Mouse (Mus musculus) kidney, postnatal 10 days (tissue): Measurements from ENCODE around the gene Arl6ip4.

Source experiments
- DNase-seq: peaks from one replicate; pipeline ENCODE4 v3.0.0; 2021; ENCODE audit warnings: mixed read lengths

The Arl6ip4 gene

DNA sequence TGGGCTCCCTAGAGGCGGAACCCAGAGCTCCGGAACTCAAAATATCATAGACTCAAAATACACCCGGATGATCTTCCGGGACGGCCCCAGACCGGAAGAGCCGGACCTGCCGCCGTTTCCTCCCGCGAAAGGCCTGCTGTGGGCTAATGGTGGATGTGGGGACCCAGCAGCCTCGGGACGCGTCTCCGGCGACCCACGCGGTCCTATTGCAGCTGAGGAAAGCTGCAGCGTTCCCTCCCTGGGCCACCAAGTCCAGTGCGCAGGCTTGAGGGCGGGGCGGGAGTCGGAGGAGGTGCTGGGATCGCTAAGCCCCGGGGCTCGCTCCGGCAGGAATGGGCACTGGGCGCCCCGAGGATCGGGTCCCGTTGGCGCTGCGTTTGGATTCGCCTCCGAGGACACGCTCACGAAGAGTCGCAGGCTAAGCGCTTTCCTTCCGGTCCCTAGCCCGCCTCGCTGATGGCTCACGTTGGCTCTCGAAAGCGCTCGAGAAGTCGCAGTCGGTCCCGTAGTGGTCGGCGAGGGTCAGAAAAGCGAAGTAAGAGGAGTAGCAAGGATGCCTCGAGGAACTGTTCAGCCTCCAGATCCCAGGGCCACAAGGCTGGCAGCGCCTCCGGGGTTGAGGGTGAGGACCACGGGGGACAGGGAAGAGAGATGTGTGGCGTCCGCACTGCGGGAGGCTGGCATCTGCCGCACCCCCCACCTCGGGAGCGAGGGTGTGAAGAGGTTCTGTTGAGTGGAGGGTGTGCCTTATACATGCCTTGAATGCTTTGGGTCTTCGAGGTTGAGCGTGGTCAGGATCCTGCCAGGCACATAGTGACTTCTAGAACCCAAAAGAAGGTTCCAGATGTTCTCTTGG is at the start of gene Arl6ip4:
TSS of gene Arl6ip4 (plus strand) at position 100 of the 856 bp plus-strand sequence.
- peak; percentile 88 for DNase-seq

DNA sequence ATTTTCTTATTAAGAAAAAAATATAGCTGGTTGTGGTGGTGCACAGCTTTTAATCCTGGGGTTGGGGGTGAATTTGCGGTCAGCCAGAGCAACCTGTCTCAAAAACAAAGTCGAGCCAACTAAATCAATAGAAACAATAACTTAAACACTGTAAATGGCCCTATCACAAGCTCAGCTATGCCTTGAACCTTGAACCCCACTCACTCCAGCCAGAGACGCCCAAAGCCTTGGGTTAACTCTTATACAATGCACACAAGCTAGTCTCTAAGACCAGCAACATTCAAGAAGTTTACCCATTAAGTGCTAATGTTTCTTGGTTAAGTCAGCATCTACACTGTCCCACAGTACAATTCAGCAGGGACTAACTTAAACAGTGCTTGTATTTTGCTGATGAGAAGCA is 46.2 kb upstream of the Arl6ip4 start:
- no peak for DNase-seq

DNA sequence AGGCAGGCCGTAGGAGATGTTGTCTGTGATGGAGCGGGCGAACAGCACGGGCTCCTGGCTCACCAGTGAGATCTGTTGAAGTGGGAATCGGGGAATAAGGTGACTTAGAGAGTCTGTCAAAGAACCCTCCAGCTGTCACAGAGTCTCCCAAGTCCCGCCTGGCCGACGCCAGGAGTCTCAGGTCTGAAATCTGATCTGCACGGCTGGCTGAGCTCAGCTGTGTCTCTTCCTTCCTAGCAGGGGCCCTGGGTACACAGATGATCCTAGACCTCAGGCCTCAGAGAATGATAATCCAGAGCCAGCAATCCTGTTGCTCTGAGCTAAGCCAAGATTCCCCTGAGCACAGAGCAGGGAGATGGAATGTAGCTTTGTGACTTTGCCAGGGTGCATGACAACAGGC is 42.2 kb upstream of the Arl6ip4 start:
- no peak for DNase-seq

DNA sequence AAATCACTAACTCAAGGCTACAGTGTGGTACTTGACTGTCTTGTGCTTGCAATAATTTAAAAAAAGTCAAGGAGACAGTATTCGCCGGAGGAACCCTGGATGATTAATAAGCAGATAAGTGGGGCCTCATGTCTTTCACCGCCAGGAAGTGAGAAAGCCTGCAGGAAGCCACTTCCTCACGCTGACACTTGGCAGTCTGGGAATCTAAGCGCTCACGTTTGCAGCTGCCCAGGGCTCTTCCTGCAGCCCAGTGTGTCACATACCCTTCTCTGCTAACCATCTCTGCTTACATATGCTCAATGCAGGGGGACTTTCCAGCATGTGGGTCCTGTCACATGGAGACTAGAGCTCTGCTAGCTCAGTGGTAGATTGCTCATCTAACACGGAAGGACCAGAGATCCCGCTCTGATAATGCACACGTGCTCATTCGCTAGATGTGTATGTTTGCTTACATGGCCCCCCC is 41.0 kb upstream of the Arl6ip4 start:
- DNase-seq = no peak

DNA sequence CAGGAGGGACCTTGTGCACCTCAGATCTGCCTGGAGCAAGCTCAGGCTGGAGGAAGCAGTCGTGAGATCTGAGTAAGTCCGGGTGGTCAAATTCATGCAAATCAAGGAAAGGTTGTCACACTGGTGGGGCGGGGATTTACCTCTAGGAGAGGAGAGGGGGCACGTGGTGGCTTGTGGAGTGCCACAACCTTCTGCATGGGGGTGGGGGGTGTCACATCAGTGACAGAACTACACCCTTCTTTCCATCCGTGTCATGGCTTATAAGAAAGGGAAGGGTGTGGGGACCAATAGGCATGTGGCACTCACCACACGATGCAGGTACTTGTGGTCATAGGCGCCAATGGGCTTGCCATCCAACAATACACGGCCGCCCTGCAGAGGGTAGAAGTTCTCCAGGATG is 40.2 kb upstream of the Arl6ip4 start:
- DNase-seq = no peak

DNA sequence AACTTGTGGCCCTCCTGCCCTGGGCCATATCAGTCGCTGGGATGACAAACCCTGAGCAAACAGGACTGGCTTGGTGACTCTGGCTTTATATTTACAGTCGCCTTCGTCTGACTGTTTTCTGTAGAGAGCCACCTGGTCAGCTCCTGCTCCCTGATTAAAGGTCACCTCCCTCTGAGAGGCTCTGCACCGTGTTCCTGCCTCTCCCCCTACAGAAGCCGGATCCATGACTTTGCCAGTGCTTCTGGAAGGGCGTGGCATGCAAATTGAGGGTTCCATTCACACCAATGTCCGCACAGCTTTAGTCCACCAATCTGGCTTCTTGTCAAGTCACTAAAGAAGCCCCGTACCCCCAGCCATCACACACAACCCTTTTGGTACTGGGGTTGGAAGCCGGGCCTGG is 39.3 kb upstream of the Arl6ip4 start:
- DNase-seq = no peak

DNA sequence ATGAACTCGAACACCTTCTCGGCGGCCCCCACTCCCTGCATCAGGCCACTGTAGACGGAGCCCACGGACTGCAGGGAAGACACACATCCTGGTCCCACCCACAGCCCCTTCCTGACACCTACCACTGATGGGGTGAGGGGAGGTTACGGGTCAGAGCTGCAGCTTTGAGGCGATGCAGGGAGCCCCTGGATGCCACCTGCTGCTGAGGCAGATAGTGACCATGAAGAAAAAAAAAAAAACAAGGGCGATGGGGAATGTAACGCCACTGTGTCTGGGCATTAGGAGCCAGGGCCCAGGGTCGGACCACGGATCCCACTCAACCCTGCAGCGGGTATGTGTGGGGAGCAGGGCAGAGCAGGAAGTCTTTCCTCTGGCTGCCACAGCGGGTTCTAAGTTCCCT is 38.6 kb upstream of the Arl6ip4 start:
- no peak for DNase-seq

DNA sequence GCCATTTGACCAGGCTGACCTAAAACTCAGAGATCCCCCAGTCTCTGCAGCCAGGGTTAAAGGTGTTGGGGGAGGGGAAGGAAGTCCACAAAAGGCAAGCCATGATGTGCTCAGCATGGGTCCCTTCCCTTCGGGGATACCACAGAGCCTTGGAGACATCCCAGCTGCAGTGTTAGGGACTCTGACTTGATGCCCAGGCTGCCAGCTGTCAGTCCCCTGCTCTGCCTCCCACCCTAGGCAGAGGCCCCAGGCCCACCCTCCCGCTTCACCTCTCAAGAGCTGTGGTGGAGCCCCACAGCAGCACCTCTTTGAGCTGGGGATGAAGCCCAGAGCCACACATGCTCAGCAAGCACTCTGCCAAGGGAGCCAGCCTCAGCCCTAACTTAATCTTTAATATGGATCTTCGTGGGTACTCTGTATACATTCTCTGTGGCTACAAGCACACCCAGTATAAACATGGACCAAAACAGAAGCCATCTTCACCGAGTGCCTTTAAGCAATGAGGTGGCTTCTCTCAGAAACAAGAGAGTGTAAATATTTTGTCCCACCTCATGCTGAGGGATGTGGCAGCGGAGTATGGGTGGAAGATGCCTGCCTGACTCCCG is 37.9 kb upstream of the Arl6ip4 start:
- DNase-seq = no peak

DNA sequence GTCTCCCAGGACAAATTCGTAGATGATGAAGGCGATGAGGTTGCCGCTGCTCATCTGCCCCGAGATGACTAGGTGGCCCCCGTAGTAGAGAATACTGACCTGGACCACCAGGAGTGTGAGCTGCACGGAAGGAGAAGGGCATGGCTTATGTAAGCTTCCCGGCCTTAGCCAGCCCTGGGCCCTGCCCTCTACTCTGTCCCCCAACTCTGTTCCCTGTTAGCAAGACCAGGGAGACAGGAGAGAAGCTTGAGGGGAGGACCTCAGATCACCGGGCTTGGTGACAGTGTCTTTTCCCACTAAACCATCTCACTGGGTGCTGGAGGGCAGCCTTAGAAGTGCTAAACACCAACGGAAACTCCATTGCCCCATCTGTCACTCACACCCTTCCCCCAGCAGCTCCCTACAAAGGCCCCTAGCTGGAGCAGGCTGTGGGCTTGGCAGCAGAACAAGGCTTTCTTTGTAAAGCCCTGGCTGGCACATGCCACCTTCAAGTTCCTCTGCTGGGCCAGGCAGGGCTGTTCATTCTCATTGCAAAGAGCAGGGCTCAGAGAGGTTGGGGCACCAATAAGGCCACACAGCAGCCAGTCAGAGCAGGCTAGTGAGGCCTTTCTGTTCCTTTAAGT is 37.0 kb upstream of the Arl6ip4 start:
- no peak for DNase-seq

DNA sequence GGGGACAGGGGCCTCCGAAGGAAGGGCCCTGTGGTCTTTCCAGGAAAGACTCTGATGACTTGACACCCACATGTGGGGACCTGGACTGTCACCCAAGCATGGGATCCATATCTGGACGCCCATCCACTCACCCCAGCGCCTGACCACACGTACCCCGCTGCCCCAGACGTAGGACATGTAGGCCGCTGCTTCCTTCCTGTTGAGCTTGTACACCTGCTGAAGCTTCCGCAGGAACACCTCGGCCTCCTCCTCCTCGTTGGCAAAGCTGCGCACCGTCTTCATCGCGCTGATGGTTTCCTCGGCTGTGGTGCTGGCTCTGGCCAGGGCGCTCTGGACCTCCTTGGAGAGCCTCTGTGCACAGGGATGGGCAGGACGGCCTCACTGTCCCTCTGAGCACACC is 36.0 kb upstream of the Arl6ip4 start:
- no peak for DNase-seq

DNA sequence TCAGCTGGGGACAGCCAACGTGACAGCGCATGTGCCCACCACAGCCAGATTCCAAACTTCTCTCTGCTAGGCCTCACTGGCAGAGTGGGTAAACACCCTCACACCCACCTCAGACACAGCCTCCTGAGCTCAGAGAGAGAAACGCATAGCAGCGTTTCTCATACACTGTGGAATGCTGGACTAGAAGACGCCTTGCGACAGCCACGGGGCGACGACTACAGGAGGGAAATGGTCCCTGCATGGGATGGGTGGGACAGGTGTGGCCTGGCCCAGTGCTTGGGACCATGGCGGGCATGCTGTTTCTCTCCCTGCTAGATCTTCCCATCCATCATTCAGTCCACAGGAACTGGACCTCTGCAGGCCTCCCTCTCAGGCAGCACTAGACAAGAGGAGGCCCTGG is 33.4 kb upstream of the Arl6ip4 start:
- DNase-seq = no peak

DNA sequence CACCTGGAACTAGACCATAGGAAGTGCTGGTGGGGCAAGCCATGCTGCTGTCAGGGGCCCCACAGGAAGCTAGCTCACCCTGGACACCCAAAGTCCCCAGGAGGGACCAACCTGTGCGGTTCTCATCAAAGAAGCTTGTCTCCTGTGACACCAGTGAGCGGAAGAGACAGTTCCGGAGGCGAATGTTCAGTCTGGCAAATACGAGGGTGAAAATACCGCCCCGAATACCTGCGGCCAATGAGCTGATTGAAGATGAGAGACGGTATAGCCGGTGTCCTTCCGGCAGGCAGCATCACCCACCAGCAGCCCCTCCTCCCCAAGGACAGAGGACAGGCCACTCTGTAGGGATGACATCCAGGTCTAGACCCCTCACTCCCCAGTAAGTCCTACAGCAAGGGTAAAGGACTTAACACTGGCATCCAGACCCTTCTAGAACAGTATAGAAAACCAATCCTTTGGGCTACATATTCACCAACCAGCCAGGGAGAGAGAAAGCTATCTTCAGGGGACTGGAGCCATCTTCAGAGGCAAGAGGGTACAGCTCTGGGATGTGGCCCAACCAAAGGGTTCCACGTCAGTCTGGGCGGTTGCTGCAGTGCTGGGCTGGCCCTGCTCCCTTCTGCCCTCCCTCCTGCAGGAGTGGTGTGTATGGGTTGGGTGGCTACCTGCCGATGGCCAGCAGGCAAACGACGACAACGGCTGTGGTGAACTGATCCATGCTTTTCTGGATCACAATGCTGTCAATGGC is 32.8 kb upstream of the Arl6ip4 start:
- no peak for DNase-seq

DNA sequence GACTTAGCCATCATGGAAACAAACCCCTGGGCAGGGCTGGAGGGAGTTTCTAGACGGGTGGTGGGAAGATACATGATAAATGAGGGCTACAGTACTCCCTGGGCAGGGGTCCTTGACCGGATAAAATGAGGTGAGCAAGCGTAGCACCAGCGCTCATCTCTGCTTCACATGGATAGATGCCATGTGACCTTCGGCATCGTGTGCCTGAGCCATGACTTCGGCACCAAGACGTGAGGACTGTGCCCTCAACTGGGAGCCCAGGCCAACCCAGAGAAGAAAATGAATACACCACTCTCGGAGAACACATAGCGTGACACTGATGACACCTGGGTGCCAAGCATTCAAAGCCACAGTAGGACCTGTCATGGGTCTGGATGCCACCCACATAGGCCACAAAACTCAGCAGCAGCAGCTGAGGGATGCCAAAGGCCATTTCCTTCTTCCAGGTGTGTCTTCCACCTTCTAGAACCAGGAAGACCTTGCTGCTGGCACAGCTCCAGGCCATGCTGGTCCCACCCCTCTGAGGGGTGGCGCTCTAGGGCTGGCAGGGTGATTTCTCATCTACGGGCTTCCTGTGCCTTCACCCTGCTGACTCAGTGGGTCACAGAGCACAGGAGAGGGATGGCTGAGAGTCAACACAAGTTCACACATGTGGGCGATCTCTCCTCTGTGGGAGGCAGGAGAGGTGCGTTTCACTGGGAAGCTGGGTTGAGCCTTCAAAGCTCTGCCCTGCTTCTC is 31.9 kb upstream of the Arl6ip4 start:
- peak; percentile 61 for DNase-seq

DNA sequence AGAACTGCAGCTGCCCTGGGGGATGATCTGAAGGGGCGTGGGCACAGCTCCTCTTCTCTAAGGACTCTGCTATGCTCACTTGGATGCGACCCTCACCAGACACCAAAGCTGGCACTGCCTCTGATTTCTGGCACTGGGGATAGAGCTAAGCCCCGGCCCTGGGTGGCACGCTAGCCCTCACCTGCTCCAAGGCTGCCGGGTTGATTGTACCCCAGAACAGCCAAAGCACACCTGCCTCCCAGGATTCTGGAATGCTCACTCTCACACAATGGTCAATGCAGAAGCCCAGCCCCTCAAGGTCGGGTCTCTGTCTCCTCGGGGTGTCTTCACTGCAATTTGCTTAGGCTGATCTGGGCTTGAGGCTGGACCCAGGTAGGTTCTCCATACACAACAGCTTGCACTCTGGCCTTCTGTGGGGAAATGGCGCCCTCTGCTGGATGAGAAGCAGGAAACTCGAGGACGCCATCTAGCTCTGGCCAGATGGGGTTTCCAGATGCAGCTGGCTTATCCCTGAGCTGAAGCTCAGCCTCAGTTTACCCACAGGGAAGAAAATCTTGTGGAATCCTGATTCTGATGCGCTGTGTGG is 31.2 kb upstream of the Arl6ip4 start:
- DNase-seq = peak; percentile 91

DNA sequence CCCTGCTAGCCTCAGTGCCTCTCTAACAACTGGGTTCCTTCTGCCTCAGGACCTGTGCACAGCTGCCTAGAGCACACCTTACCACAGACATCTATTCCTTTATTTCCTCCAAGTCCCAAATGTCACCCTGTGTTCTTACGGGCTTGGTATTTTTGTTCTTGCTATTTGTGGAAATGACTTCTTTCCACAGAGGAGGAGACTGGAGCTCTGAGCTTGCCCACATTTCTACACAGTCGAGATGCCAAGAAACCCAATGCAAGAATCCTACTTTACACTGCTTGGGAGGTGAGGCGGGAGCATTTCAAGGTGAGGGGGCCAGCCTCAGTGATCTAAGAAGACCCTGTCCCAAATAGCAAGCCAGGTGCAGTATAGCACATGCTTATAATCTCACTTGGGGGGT is 30.4 kb upstream of the Arl6ip4 start:
- no peak for DNase-seq

DNA sequence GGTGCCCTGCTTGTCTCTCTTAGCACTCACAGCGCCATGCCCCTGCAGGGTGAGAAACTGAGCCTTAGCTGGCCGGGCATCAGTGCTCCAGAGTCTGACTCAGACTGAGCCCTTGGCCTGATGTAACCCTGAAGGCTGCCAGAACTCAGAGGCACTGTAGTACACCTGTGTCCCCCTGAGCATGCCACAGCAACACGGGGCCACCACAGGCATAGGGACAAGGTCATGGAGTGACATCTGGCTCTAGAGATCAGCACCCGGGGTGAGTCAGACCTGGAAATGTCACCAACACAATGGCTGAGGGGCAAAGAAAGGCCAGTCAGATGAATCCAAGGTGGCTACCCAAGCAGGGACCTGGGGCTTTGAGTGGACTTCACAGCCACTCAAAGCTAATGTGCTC is 29.0 kb upstream of the Arl6ip4 start:
- no peak for DNase-seq

DNA sequence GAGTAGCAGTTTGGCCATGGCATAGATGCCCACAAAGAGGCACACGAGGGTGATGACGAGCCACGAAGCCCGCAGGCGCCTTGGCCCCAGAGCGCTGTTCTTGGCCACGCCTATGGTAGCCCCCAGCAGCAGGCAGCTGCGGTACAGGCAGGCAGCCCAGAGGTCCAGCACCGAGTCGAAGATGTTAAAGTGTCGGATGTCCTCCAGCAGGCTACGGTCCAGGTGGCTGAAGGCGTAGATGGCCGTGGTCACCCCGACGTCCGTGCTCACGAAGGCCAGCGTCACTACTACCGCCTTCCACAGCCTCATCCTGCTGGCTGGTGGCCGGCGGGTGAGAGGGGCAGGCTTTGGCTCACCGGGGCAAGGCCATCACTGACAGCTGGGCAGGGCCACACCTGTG is 26.0 kb upstream of the Arl6ip4 start:
- no peak for DNase-seq

DNA sequence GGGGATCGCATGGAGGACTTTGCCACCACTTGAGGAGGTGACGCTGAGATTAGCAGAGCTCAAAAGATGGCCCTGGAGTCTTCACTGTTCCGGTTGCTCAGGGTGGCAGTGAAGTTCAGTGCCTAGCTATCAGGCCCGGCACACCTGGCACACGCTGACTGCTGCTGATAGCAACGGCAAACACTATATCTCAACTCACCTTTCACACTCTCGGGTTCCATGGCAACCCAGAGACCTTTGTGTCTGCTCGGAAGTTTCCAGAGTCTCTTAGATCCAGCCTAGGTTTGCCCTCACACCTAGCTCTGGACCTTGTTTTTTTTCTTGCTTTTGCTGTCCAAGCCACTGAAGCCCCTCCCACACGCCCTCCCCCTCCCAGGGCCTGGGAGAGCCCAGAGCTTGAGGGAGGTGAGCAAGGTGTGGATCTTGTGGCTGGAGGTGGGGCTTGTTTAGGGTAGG is 23.9 kb upstream of the Arl6ip4 start:
- DNase-seq = no peak

DNA sequence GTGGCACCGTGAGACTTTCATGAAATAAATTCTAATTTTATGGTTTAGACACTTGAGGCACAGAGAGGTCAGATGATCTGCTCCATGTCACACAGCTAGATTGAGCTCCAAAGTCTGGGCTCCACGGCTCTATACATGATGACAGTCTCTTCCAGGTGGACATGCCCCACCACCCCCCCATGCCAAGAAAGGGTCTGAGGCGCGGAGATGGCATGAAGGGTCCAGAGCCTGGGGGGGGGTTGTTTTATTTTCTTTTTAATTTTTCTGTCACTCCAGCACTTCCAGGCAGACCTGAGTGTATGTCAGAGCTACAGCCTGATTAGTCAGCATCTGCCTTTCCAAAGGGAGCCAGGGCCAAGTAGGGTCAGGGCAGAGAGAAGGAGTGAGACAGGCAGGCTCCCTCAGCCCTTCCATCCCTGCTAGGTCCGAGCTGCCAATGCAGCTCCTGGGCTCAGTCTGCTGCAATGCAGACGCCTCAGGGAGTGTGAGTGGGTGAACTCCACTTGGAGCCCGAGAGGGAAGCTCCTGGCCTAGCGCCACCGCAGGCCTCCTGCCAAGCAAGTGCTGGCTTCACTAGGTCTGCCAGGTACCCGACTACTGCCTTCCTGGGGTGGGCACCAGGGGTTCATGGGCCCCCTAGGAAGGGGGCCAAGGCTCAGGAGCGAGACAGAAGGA is 22.6 kb upstream of the Arl6ip4 start:
- peak; percentile 79 for DNase-seq

DNA sequence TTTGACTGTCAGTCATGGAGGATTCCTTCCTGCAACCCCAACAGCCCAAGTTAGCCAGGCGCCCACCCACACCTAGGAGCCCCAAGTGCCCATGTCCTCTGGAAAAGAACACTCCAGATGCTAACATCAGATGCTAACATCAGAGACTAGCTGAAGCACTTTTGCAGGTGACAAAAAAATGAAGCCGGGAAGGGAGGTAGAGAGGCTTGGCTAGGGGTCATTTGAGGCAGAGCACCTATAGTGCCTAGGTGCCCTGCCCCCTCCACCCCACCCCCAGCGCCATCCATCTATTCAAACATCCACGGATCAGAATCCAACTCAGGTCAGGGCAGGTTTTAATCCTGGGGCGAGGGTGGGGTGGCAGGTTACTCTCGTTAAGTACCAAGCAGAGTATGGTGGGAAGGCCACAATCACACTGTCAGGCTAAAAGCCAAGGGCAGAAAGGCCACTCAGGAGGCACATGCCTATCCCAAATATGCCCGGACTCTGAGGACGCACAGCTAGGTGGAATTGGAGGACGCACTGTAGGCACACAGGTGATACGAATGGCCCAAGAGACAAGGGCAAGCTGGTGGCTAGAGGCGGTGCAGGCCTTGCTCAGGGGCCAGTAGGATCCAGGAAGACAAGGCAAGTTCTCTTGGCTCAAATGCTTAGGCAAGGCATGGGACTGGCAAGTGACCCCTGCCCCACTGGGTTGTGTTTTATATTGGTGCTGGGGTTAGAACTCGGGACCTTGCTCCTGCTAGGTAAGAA is 21.9 kb upstream of the Arl6ip4 start:
- DNase-seq = no peak
